Mouse (Mus musculus) lung, postnatal 0 days (tissue): ENCODE measurements around the gene Spert.

Experiments used
- CTCF ChIP-seq: IDR thresholded peaks from 2 replicates; pipeline ENCODE4 v1.5.1; 2016; ENCODE audit warnings: antibody characterized with exemption, mild to moderate bottlenecking
- EP300 ChIP-seq: IDR thresholded peaks from 2 replicates; pipeline ENCODE4 v1.6.1; 2016; ENCODE audit warnings: antibody characterized with exemption, mild to moderate bottlenecking, control low read depth

- TF ChIP-seq CTCF (no peak), EP300 (no peak)
These were observed 44.7 kb upstream of the Spert start for GRCm38 (mm10) chr14:75637641-75638040.
